Mouse (Mus musculus): ENCODE data around the gene Pitpnb. TPM values are rescaled to one million over a fixed set of nuclear protein-coding genes. Genes with fewer than 3 reads are reported as not detected.

Pitpnb gene
- polyA plus RNA-seq, 1 experiment from 2014 or later, result 114 TPM

GRCm38 (mm10) chr5:111419121-111419881, 88.7 kb downstream of the Pitpnb start:
- H3K4me1 ChIP-seq (replicated peaks; ENCODE audit: control insufficient read depth, insufficient read depth, low read length), result peaks cover 55% of the 10 kb centered on the region
- H3K9ac ChIP-seq (ENCODE audit: low read length), result peak overlapping the region; percentile 84; the same call in 1 of the 2 replicates
- 18% methylated on average over 42 of the region's 42 CpGs for WGBS
- H3K27me3 ChIP-seq (replicated peaks; ENCODE audit: control insufficient read depth, insufficient read depth, low read length), result peaks cover 13% of the 10 kb centered on the region
- peak; percentile 80 for DNase-seq (ENCODE audit: low spot score)
- peak overlapping the region; percentile 74 for H3K4me3 ChIP-seq (ENCODE audit: low read depth, low read length)
- H3K36me3 ChIP-seq (ENCODE audit: control insufficient read depth, insufficient read depth, low read length), result peaks cover 22% of the 10 kb centered on the region
- no peak overlapping the region for H3K27ac ChIP-seq (ENCODE audit: low read depth)
- H3K4me2 ChIP-seq (ENCODE audit: low read length), result peak overlapping the region; percentile 86
- H3K9me3 ChIP-seq (ENCODE audit: control insufficient read depth, low read length), result no peaks in the 10 kb centered on the region
- ATAC-seq (replicated peaks; ENCODE audit: low FRiP score, low TSS enrichment, low read depth), result no peak

DNA sequence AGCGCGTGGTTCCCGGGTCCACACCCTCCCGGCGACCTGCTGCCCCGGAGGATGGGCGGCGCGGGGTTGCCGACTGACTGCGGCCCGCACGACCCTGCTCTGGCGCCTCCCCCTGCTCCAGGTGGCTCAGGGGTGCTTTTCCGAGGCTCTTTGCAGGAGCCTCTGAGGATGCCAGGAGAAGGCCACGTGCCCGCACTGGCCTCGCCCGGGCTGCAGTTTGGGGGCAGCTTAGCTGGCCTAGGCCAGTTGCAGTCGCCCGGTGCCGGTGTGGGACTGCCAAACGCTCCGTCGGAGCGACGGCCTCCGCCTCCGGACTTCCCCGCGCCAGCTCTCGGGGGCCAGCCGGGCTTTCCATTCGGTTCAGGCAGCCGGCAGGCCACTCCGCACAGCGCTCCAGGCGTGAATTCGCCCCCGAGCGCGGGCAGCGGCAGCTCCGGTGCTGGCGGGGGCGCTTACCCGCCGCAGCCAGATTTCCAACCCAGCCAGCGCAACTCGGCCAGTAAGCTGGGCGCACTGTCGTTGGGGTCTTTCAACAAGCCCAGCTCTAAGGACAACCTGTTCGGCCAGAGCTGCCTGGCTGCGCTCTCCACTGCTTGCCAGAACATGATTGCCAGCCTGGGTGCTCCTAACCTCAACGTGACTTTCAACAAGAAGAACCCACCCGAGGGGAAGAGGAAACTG, 89.6 kb downstream of the Pitpnb start:
- peaks cover 56% of the 10 kb centered on the region for H3K4me1 ChIP-seq (replicated peaks; ENCODE audit: control insufficient read depth, insufficient read depth, low read length)
- H3K9me3 ChIP-seq (ENCODE audit: control insufficient read depth, low read length), result no peaks in the 10 kb centered on the region
- H3K27me3 ChIP-seq (replicated peaks; ENCODE audit: control insufficient read depth, insufficient read depth, low read length), result peaks cover 13% of the 10 kb centered on the region
- H3K4me2 ChIP-seq (ENCODE audit: low read length), result peak overlapping the region; percentile 86
- peak overlapping the region; percentile 37 for H3K9ac ChIP-seq (ENCODE audit: low read length)
- H3K36me3 ChIP-seq (ENCODE audit: control insufficient read depth, insufficient read depth, low read length), result peaks cover 22% of the 10 kb centered on the region
- no peak overlapping the region for H3K27ac ChIP-seq (ENCODE audit: low read depth)
- 11% methylated on average over 56 of the region's 56 CpGs for WGBS
- peak; percentile 70 for DNase-seq (ENCODE audit: low spot score)
- H3K4me3 ChIP-seq (ENCODE audit: low read depth, low read length), result peak overlapping the region; percentile 74
- no peak for ATAC-seq (replicated peaks; ENCODE audit: low FRiP score, low TSS enrichment, low read depth)

DNA sequence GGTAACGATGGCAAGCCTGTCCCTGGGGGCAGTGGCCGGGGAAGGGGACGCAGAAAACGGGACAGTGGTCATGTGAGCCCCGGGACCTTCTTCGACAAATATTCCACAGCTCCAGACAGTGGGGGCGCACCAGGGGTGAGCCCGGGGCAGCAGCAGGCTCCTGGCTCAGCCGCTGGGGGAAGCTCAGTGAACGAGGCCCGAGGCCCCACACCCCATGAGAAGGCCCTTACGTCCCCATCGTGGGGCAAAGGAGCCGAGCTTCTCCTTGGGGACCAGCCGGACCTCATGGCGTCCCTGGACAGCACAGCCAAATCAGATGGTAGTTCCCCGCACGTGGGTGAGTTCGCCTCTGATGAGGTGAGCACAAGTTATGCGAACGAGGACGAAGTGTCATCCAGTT, 90.3 kb downstream of the Pitpnb start:
- peaks cover 22% of the 10 kb centered on the region for H3K36me3 ChIP-seq (ENCODE audit: control insufficient read depth, insufficient read depth, low read length)
- no peak overlapping the region; the same call in 1 of the 2 replicates for H3K9ac ChIP-seq (ENCODE audit: low read length)
- WGBS, result 67% methylated on average over 22 of the region's 22 CpGs
- peaks cover 59% of the 10 kb centered on the region for H3K4me1 ChIP-seq (replicated peaks; ENCODE audit: control insufficient read depth, insufficient read depth, low read length)
- H3K4me3 ChIP-seq (ENCODE audit: low read depth, low read length), result peak overlapping the region; percentile 74; the same call in 1 of the 2 replicates
- DNase-seq (ENCODE audit: low spot score) (no peak), ATAC-seq (replicated peaks; ENCODE audit: low FRiP score, low TSS enrichment, low read depth) (no peak)
- peaks cover 13% of the 10 kb centered on the region for H3K27me3 ChIP-seq (replicated peaks; ENCODE audit: control insufficient read depth, insufficient read depth, low read length)
- H3K9me3 ChIP-seq (ENCODE audit: control insufficient read depth, low read length), result no peaks in the 10 kb centered on the region
- no peak overlapping the region for H3K27ac ChIP-seq (ENCODE audit: low read depth)
- H3K4me2 ChIP-seq (ENCODE audit: low read length), result peak overlapping the region; percentile 86

DNA sequence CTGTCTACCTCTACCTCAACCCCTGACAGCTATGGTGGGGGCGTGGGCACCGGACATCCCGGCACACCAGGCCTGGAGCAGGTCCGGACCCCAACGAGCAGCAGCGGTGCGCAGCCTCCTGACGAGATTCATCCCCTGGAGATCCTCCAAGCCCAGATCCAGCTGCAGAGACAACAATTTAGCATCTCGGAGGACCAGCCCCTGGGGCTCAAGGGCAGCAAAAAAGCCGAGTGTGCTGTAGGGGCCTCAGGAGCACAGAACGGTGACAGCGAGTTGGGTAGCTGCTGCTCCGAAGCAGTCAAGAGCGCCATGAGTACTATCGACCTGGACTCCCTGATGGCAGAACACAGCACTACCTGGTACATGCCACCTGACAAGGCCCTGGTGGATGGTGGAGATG, 90.9 kb downstream of the Pitpnb start:
- no peak for ATAC-seq (replicated peaks; ENCODE audit: low FRiP score, low TSS enrichment, low read depth)
- 78% methylated on average over 15 of the region's 15 CpGs for WGBS
- Histone ChIP-seq H3K36me3 (ENCODE audit: control insufficient read depth, insufficient read depth, low read length) (peaks cover 23% of the 10 kb centered on the region), H3K27ac (ENCODE audit: low read depth) (no peak overlapping the region), H3K27me3 (replicated peaks; ENCODE audit: control insufficient read depth, insufficient read depth, low read length) (peaks cover 13% of the 10 kb centered on the region), H3K4me3 (ENCODE audit: low read depth, low read length) (no peak overlapping the region), H3K9ac (ENCODE audit: low read length) (no peak overlapping the region), H3K4me2 (ENCODE audit: low read length) (peak overlapping the region; percentile 86), H3K4me1 (replicated peaks; ENCODE audit: control insufficient read depth, insufficient read depth, low read length) (peaks cover 63% of the 10 kb centered on the region), H3K9me3 (ENCODE audit: control insufficient read depth, low read length) (no peaks in the 10 kb centered on the region)
- DNase-seq (ENCODE audit: low spot score), result no peak

GRCm38 (mm10) chr5:111422058-111422800, 91.7 kb downstream of the Pitpnb start:
- Histone ChIP-seq H3K4me2 (ENCODE audit: low read length) (peak overlapping the region; percentile 86), H3K9me3 (ENCODE audit: control insufficient read depth, low read length) (no peaks in the 10 kb centered on the region), H3K4me1 (replicated peaks; ENCODE audit: control insufficient read depth, insufficient read depth, low read length) (peaks cover 67% of the 10 kb centered on the region), H3K9ac (ENCODE audit: low read length) (no peak overlapping the region), H3K27me3 (replicated peaks; ENCODE audit: control insufficient read depth, insufficient read depth, low read length) (peaks cover 13% of the 10 kb centered on the region), H3K4me3 (ENCODE audit: low read depth, low read length) (no peak overlapping the region), H3K36me3 (ENCODE audit: control insufficient read depth, insufficient read depth, low read length) (peaks cover 30% of the 10 kb centered on the region), H3K27ac (ENCODE audit: low read depth) (no peak overlapping the region)
- DNase-seq (ENCODE audit: low spot score) (no peak), ATAC-seq (replicated peaks; ENCODE audit: low FRiP score, low TSS enrichment, low read depth) (no peak)
- WGBS, result 73% methylated on average over 8 of the region's 8 CpGs

- H3K4me1 ChIP-seq (replicated peaks; ENCODE audit: control insufficient read depth, insufficient read depth, low read length), result peaks cover 67% of the 10 kb centered on the region
- no peaks in the 10 kb centered on the region for H3K9me3 ChIP-seq (ENCODE audit: control insufficient read depth, low read length)
- no peak for DNase-seq (ENCODE audit: low spot score)
- H3K36me3 ChIP-seq (ENCODE audit: control insufficient read depth, insufficient read depth, low read length), result peaks cover 33% of the 10 kb centered on the region
- ATAC-seq (replicated peaks; ENCODE audit: low FRiP score, low TSS enrichment, low read depth), result no peak
- WGBS, result 73% methylated on average over 10 of the region's 10 CpGs
- peak overlapping the region; percentile 86 for H3K4me2 ChIP-seq (ENCODE audit: low read length)
- no peak overlapping the region for H3K27ac ChIP-seq (ENCODE audit: low read depth)
- H3K9ac ChIP-seq (ENCODE audit: low read length), result no peak overlapping the region
- H3K4me3 ChIP-seq (ENCODE audit: low read depth, low read length), result 0 out of 2 replicates have a peak overlapping the region, but pooled peaks have one; percentile 1
- peaks cover 13% of the 10 kb centered on the region for H3K27me3 ChIP-seq (replicated peaks; ENCODE audit: control insufficient read depth, insufficient read depth, low read length)
Measured at GRCm38 (mm10) chr5:111423011-111423410, 92.4 kb downstream of the Pitpnb start.

- DNase-seq (ENCODE audit: low spot score), result no peak
- peaks cover 13% of the 10 kb centered on the region for H3K27me3 ChIP-seq (replicated peaks; ENCODE audit: control insufficient read depth, insufficient read depth, low read length)
Measured at GRCm38 (mm10) chr5:111423616-111424015, 93.1 kb downstream of the Pitpnb start.

DNA sequence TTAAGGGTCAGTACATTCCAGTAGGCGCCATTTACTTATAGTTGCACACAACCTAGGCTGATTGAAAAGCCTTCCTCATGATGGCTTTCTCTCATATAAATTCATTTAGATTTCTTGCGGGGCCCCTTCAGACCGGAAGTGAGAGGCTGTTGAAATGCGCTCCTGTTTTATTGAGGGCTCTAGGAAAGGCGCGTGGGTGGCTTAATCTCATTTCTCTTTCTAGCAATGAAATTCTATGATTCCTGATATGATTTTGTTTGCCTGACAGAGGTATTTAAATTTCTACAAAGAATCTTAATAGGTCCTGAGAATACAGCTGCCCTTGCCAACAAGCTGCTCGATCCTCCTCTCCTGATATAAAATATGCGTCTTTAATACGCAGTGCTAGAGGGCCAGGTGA, 95.2 kb downstream of the Pitpnb start:
- Histone ChIP-seq H3K9me3 (ENCODE audit: control insufficient read depth, low read length) (no peaks in the 10 kb centered on the region), H3K4me2 (ENCODE audit: low read length) (no peak overlapping the region), H3K36me3 (ENCODE audit: control insufficient read depth, insufficient read depth, low read length) (peaks cover 24% of the 10 kb centered on the region), H3K4me3 (ENCODE audit: low read depth, low read length) (no peak overlapping the region), H3K4me1 (replicated peaks; ENCODE audit: control insufficient read depth, insufficient read depth, low read length) (peaks cover 44% of the 10 kb centered on the region), H3K9ac (ENCODE audit: low read length) (no peak overlapping the region), H3K27me3 (replicated peaks; ENCODE audit: control insufficient read depth, insufficient read depth, low read length) (peaks cover under 1% of the 10 kb centered on the region; the same call in 1 of the 2 replicates), H3K27ac (ENCODE audit: low read depth) (no peak overlapping the region)
- no peak for DNase-seq (ENCODE audit: low spot score)
- 72% methylated on average over 9 of the region's 9 CpGs for WGBS
- no peak for ATAC-seq (replicated peaks; ENCODE audit: low FRiP score, low TSS enrichment, low read depth)

More at GRCm38 (mm10) chr5:111423616-111424015, 93.1 kb downstream of the Pitpnb start:
- peak overlapping the region; percentile 86 for H3K4me2 ChIP-seq (ENCODE audit: low read length)
- no peak overlapping the region for H3K9ac ChIP-seq (ENCODE audit: low read length)
- H3K27ac ChIP-seq (ENCODE audit: low read depth), result no peak overlapping the region
- H3K4me3 ChIP-seq (ENCODE audit: low read depth, low read length), result 0 out of 2 replicates have a peak overlapping the region, but pooled peaks have one; percentile 3
- no peak for ATAC-seq (replicated peaks; ENCODE audit: low FRiP score, low TSS enrichment, low read depth)
- H3K36me3 ChIP-seq (ENCODE audit: control insufficient read depth, insufficient read depth, low read length), result peaks cover 33% of the 10 kb centered on the region
- H3K4me1 ChIP-seq (replicated peaks; ENCODE audit: control insufficient read depth, insufficient read depth, low read length), result peaks cover 61% of the 10 kb centered on the region
- WGBS, result 79% methylated on average over 4 of the region's 4 CpGs
- no peaks in the 10 kb centered on the region for H3K9me3 ChIP-seq (ENCODE audit: control insufficient read depth, low read length)
